In genomic region chr2:70065729-70066300, GRCm38 (mm10) we compare ENCODE assay signal across 16 mouse cellular contexts. TPM values are rescaled to one million over a fixed set of nuclear protein-coding genes. Genes with fewer than 3 reads are reported as not detected.
DNase-seq lines count a peak whose midpoint lies in the region; ATAC-seq lines count a peak whose summit lies in the region.
"Had no signal": no experiment of that assay in that cellular context is flagged by ENCODE, and none has a peak within 500 bp of the region (broad histone marks: within the 10 kb centered on the region; RNA-seq: fewer than 3 reads in every experiment).

No protein-coding gene starts in this region.

- 23% methylated on average over 7 of the region's 7 CpGs for WGBS in forebrain, embryonic 14.5 days
- 34% methylated on average over 7 of the region's 7 CpGs for WGBS in midbrain, embryonic 13.5 days

- H3K4me3 ChIP-seq in forebrain, embryonic 14.5 days (ENCODE audit: low read depth, low read length) = no peak overlapping the region
- H3K4me3 ChIP-seq in midbrain, embryonic 13.5 days (replicated peaks) = no peak overlapping the region

- H3K27me3 ChIP-seq in forebrain, embryonic 14.5 days (replicated peaks; ENCODE audit: control insufficient read depth, insufficient read depth, low read length) = no peaks in the 10 kb centered on the region; the same call in 1 of the 2 replicates
- H3K27me3 ChIP-seq in midbrain, embryonic 13.5 days = no peaks in the 10 kb centered on the region

- 0 out of 2 replicates have a peak, but pooled peaks have one; percentile 52 for ATAC-seq in frontal cortex, adult (ENCODE audit: low TSS enrichment)
- ATAC-seq in forebrain, embryonic 14.5 days = 0 out of 2 replicates have a peak, but pooled peaks have one; percentile 18
- ATAC-seq in midbrain, embryonic 13.5 days = no peak
- ATAC-seq: inflammation-experienced regulatory T-cells, adult 6 months had no signal

- no peak overlapping the region for H3K4me2 ChIP-seq in forebrain, embryonic 14.5 days (ENCODE audit: low read length)
- no peak overlapping the region for H3K4me2 ChIP-seq in midbrain, embryonic 13.5 days (replicated peaks)

- no peak overlapping the region for H3K9ac ChIP-seq in forebrain, embryonic 14.5 days (ENCODE audit: low read length)
- H3K9ac ChIP-seq in midbrain, embryonic 13.5 days (replicated peaks) = no peak overlapping the region
- H3K9ac ChIP-seq: liver, embryonic 14.5 days had no signal

- intact Hi-C loops in left cerebral cortex, postnatal 36 days (cut with DNase I) = no loop called here

- DNase-seq in frontal cortex, postnatal 36 days (ENCODE audit: low spot score in 2 of 2) = no peak
- DNase-seq in Muller cell, postnatal 12 days (ENCODE audit: inconsistent ontology term) = peak; percentile 60
- DNase-seq in forebrain, embryonic 14.5 days (ENCODE audit: low spot score) = peak; percentile 22
- DNase-seq in left cerebral cortex, postnatal 36 days (ENCODE audit: low spot score in 2 of 2) = no peak
- DNase-seq in adrenal gland, postnatal 4 days (ENCODE audit: low spot score in 2 of 2) = no peak
- no peak for DNase-seq in cerebellum, adult 9-11 months
- DNase-seq: B cell, adult 2 months; cerebellum, adult 2 months; lung, postnatal 10 days had no signal

- H3K36me3 ChIP-seq in forebrain, embryonic 14.5 days (ENCODE audit: control insufficient read depth, insufficient read depth, low read length) = no peaks in the 10 kb centered on the region
- H3K36me3 ChIP-seq in midbrain, embryonic 13.5 days = no peaks in the 10 kb centered on the region

- peaks cover 3% of the 10 kb centered on the region; the same call in 1 of the 2 replicates for H3K4me1 ChIP-seq in forebrain, embryonic 14.5 days (ENCODE audit: control insufficient read depth, insufficient read depth, low read length)
- peaks cover 11% of the 10 kb centered on the region; the same call in 1 of the 2 replicates for H3K4me1 ChIP-seq in midbrain, embryonic 13.5 days (replicated peaks)

- no peak overlapping the region for H3K27ac ChIP-seq in forebrain, embryonic 14.5 days (ENCODE audit: low read depth, low read length)
- 0 out of 2 replicates have a peak overlapping the region, but pooled peaks have one; percentile 2 for H3K27ac ChIP-seq in midbrain, embryonic 13.5 days
- H3K27ac ChIP-seq: liver, embryonic 14.5 days had no signal

- no peaks in the 10 kb centered on the region for H3K9me3 ChIP-seq in forebrain, embryonic 14.5 days (replicated peaks; ENCODE audit: control insufficient read depth, low read length)
- H3K9me3 ChIP-seq in midbrain, embryonic 13.5 days = no peaks in the 10 kb centered on the region

RNA-seq across cellular contexts. Expression of gene Myo3b, which starts 26.9 kb away (rescaled TPM):
- 0.09 and 0.17 TPM in 2 replicates for polyA plus RNA-seq in forebrain, embryonic 14.5 days (2014; fragmentation: Nextera tagmentation; extraction: Ambion mirVana)
- polyA plus RNA-seq in midbrain, embryonic 13.5 days (2015; fragmentation: Nextera tagmentation; extraction: Ambion mirVana) = 0.17 and 0.19 TPM in 2 replicates
- under 1 TPM; 0.72 to 0.91 TPM for total RNA-seq in left cerebral cortex, postnatal 36 days (2021)
- under 1 TPM; 0.06 to 0.20 TPM for total RNA-seq in adrenal gland, postnatal 4 days (2021)
- total RNA-seq: adrenal gland, adult 18-20 months had no signal
- polyA plus RNA-seq: limb, embryonic 11.5 days; liver, embryonic 14.5 days; small intestine, adult 2 months had no signal

Comparison
In these comparisons a context has a peak if more than half of its experiments do, and no peak if none do; other contexts are left out.
1. DNase-seq: peak in Muller cell, postnatal 12 days (single experiment) and forebrain, embryonic 14.5 days (single experiment); none in frontal cortex, postnatal 36 days (0 of 2), left cerebral cortex, postnatal 36 days (0 of 2), adrenal gland, postnatal 4 days (0 of 2) and cerebellum, adult 9-11 months (single experiment).